Mouse (Mus musculus) hindbrain, embryonic 11.5 days (tissue): ENCODE measurements around the gene Supt20. TPM values are rescaled to one million over a fixed set of nuclear protein-coding genes. Genes with fewer than 3 reads are reported as not detected.
"Not testable (repeated sequence)": the region's sequence is repeated elsewhere in the genome, so short reads cannot be mapped to it uniquely, and the experiment has no call there.

ENCODE experiments used
- ATAC-seq: fragments of 200-750 bp; cut with Nextera tagmentation; 2 replicates; pipeline ENCODE4 v1.8.0; 2017; ENCODE audit warnings: mild to moderate bottlenecking, moderate TSS enrichment, moderate library complexity; ENCODE audit not compliant: low FRiP score
- DNase-seq: peaks from one replicate; pipeline ENCODE4 v3.0.0-alpha.2; 2015; ENCODE audit warnings: low spot score
- H3K27ac ChIP-seq: fragments of 300-500 bp; sonication (generic); 2 replicates; pipeline ENCODE4 v1.5.1; 2014; ENCODE audit warnings: mild to moderate bottlenecking, low read depth, low read length
- H3K27me3 ChIP-seq: fragments of 300-500 bp; sonication (generic); 2 replicates; pipeline ENCODE4 v1.6.1; 2014; ENCODE audit warnings: mild to moderate bottlenecking, low read length, moderate library complexity, mixed read lengths; ENCODE audit not compliant: control insufficient read depth, insufficient read depth
- H3K36me3 ChIP-seq: fragments of 300-500 bp; sonication (generic); 2 replicates; pipeline ENCODE4 v1.6.1; 2014; ENCODE audit warnings: mild to moderate bottlenecking, low read length, moderate library complexity, mixed read lengths; ENCODE audit not compliant: control insufficient read depth, insufficient read depth
- H3K4me1 ChIP-seq: fragments of 300-500 bp; sonication (generic); replicated peaks from 2 replicates; pipeline ENCODE4 v1.6.1; 2014; ENCODE audit warnings: low read length, mixed read lengths; ENCODE audit not compliant: control insufficient read depth, insufficient read depth
- H3K4me2 ChIP-seq: fragments of 300-500 bp; sonication (generic); replicated peaks from 2 replicates; pipeline ENCODE4 v1.6.1; 2014; ENCODE audit warnings: mild to moderate bottlenecking, low read depth, low read length
- H3K4me3 ChIP-seq: fragments of 300-500 bp; sonication (generic); 2 replicates; pipeline ENCODE4 v1.5.1; 2014; ENCODE audit warnings: low read depth, low read length
- H3K9ac ChIP-seq: fragments of 300-500 bp; sonication (generic); 2 replicates; pipeline ENCODE4 v1.6.1; 2014; ENCODE audit warnings: low read depth, low read length
- H3K9me3 ChIP-seq: fragments of 300-500 bp; sonication (generic); 2 replicates; pipeline ENCODE4 v1.6.1; 2016; ENCODE audit warnings: low read length; ENCODE audit not compliant: control insufficient read depth
- WGBS: fragments of 180-500 bp; shearing (Covaris S2); extraction: QIAGEN DNeasy Blood & Tissue Kit; methylation state at CpG from one replicate; pipeline ENCODE4 v1.1.7; 2014; 5-methylcytosine and 5-hydroxymethylcytosine counted together
- polyA plus RNA-seq: library from polyadenylated mRNA; unstranded; fragments of >200 nt; fragmentation: Nextera tagmentation; extraction: Ambion mirVana; gene quantifications from 2 replicates; pipeline ENCODE4 v1.2.1, GENCODE M21; 2014

Gene Supt20
- polyA plus RNA-seq, 1 experiment from 2014 or later = 119 TPM

DNA sequence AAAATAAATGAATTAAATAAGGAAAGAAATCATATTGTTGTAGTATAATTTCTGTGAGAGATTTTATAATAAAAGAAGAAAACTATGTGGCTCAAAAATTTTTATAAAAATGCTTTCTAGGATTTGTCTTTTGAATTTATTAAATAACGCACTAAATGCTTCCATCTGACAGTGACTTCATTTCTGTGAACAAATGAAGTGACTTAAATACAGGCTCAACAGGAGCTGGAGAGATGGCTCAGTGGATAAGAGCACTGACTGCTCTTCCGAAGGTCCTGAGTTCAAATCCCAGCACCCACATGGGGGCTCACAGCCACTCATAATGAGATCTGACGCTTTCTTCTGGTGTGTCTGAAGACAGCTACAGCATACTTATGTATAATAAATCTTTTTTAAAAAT, 7.4 kb upstream of the Supt20 start:
- Histone ChIP-seq H3K4me3 (no peak overlapping the region), H3K27ac (no peak overlapping the region), H3K27me3 (no peaks in the 10 kb centered on the region), H3K9ac (no peak overlapping the region), H3K4me2 (no peak overlapping the region), H3K36me3 (no peaks in the 10 kb centered on the region), H3K9me3 (no peaks in the 10 kb centered on the region), H3K4me1 (no peaks in the 10 kb centered on the region)
- ATAC-seq = no peak
- WGBS = 91% methylated on average over 3 of the region's 3 CpGs
- no peak for DNase-seq

DNA sequence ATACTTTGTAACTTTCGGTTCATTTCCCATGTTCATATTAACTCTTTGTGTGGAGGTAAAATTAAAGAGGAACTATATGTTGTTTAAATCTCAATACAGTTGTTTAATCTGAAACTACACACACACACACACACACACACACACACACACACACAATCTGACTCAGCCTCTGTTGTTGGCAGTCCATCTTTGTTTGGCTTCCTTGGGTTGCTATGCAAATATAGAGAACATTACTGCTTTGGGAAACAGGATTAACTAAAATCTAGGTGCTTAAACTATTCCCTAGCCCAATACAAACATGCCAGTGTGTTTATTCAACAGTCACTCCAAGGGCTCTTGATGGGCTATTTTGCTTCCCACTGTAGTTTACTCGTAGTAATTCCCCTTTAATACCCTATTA, 5.4 kb upstream of the Supt20 start:
- Histone ChIP-seq H3K36me3 (no peaks in the 10 kb centered on the region), H3K9ac (no peak overlapping the region)
- 79% methylated on average over 2 of the region's 2 CpGs for WGBS

DNA sequence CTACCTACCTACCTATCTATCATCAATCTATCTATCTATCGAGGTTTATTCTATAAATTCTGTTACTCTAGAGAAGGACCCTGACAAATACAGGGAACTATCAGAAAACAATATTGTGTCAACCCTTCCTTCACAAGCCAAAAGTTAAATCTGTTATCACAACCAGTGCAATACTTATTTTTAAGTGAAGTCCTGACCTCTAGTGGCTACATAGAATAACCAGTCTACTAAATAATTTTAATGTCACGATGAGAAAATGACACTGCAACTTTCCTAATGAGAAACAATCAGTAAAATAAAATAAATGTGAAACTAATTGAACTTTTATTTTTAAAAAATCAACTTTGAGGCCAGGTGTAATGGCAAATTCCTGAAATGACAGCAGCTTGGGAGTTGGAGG, 3.5 kb upstream of the Supt20 start:
- no peak overlapping the region for H3K27ac ChIP-seq
- no peaks in the 10 kb centered on the region for H3K27me3 ChIP-seq
- H3K4me3 ChIP-seq = no peak overlapping the region
- no peaks in the 10 kb centered on the region for H3K4me1 ChIP-seq
- H3K4me2 ChIP-seq = no peak overlapping the region
- H3K9me3 ChIP-seq = no peaks in the 10 kb centered on the region
- H3K36me3 ChIP-seq = no peaks in the 10 kb centered on the region
- no peak for ATAC-seq
- no peak overlapping the region for H3K9ac ChIP-seq
- WGBS = 49% methylated on average over 2 of the region's 2 CpGs
- DNase-seq = no peak

More for the DNA sequence above, 5.4 kb upstream of the Supt20 start:
- ATAC-seq (no peak), DNase-seq (no peak)
- Histone ChIP-seq H3K27me3 (no peaks in the 10 kb centered on the region), H3K4me1 (no peaks in the 10 kb centered on the region), H3K9me3 (no peaks in the 10 kb centered on the region), H3K4me3 (no peak overlapping the region), H3K27ac (no peak overlapping the region), H3K4me2 (no peak overlapping the region)

DNA sequence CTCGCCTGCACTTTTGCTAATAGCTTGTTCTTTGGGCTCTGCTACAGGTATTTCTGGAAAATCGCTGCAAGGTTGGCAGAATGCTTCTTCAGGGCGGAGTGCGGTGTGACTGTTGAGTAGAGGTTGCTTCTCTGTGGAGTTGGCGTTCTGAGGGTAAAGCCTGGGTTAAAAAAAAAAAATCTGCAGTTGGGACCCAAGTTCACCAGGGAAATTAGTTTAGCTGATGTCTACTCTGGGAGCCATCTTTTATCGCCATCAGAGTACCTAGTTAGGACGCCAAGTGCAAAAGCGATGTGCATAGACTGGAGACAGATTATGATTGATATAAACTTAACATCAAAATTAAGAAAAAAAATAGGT, 429 bp downstream of the Supt20 start:
- Histone ChIP-seq H3K9me3 (no peaks in the 10 kb centered on the region), H3K27ac (0 out of 2 replicates have a peak overlapping the region, but pooled peaks have one; percentile 1), H3K4me2 (peak overlapping the region; percentile 49), H3K9ac (peak overlapping the region; percentile 64), H3K4me3 (peak overlapping the region; percentile 75), H3K27me3 (no peaks in the 10 kb centered on the region), H3K36me3 (no peaks in the 10 kb centered on the region), H3K4me1 (no peaks in the 10 kb centered on the region)
- WGBS = 1% methylated on average over 8 of the region's 8 CpGs
- peak; percentile 15; the same call in 1 of the 2 replicates for ATAC-seq
- no peak for DNase-seq

DNA sequence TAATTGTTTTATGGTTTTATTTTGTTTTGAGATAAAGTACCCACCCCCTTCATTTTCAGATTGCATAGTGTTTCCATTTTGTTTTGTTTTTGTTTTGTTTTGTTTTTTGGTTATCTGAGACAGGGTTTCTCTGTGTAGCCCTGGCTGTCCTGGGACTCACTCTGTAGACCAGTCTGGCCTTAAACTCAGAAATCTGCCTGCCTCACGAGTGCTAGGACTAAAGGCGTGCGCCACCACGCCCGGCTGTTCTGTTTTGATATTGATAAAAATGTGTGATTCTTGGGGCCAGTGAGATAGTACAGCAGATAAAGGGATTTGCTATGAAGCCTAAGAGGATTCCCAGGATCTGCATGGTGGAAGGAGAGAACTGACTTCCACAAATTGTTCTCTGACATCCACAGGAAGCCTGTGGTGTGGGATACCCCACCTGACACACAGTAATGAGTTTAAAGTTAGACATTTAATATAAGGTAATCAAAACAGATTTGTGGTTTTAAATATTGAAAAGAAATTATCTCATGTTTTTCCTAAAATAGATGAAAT, 7.2 kb downstream of the Supt20 start:
- Histone ChIP-seq H3K36me3 (peaks cover 4% of the 10 kb centered on the region; the same call in 1 of the 2 replicates), H3K4me3 (no peak overlapping the region), H3K4me2 (no peak overlapping the region), H3K4me1 (no peaks in the 10 kb centered on the region), H3K9me3 (no peaks in the 10 kb centered on the region), H3K27ac (no peak overlapping the region), H3K9ac (no peak overlapping the region), H3K27me3 (no peaks in the 10 kb centered on the region)
- 81% methylated on average over 5 of the region's 5 CpGs for WGBS
- no peak for DNase-seq
- ATAC-seq = no peak

DNA sequence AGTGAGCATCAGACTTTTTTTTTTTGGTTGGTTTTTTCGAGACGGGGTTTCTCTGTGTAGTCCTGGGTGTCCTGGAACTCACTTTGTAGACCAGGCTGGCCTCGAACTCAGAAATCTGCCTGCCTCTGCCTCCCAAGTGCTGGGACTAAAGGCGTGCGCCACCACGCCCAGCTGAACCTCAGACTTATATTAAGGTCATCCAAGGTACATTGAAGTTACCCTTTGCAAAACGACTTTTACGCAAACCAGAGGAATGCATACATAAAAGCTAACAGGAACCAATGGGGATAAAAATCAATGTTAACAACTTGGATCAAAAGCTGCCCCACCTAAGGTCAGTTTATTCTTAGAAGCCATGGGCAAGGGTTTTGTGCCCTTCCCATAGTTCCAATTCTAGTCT, 11.5 kb downstream of the Supt20 start:
- not testable (repeated sequence) for H3K27ac ChIP-seq, ATAC-seq, H3K9me3 ChIP-seq, H3K9ac ChIP-seq, H3K36me3 ChIP-seq, H3K4me3 ChIP-seq, DNase-seq, H3K4me1 ChIP-seq, H3K4me2 ChIP-seq, H3K27me3 ChIP-seq
- 98% methylated on average over 8 of the region's 8 CpGs for WGBS

DNA sequence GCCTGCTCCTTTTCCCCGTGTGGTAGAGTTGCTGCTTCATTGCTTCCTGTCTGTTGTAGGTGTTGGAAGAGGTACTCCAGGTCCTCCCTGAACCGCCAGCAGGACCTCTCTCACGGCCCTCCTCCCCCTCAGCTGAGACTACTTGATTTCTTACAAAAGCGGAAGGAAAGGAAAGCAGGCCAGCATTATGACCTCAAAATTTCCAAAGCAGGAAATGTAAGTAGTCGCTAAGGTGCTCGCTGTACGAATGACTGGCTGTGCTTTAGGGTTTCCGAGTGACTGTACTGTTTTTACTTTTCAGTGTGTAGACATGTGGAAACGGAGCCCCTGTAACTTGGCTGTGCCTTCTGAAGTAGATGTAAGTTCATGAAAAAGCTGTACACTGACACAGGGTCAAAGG, 16.4 kb downstream of the Supt20 start:
- Histone ChIP-seq H3K9me3 (no peaks in the 10 kb centered on the region), H3K36me3 (0 out of 2 replicates have a peak, but pooled peaks cover 5% of the 10 kb centered on the region), H3K27ac (no peak overlapping the region), H3K4me1 (no peaks in the 10 kb centered on the region), H3K4me3 (no peak overlapping the region), H3K9ac (no peak overlapping the region), H3K4me2 (no peak overlapping the region), H3K27me3 (no peaks in the 10 kb centered on the region)
- WGBS = 91% methylated on average over 9 of the region's 9 CpGs
- ATAC-seq (no peak), DNase-seq (no peak)

DNA sequence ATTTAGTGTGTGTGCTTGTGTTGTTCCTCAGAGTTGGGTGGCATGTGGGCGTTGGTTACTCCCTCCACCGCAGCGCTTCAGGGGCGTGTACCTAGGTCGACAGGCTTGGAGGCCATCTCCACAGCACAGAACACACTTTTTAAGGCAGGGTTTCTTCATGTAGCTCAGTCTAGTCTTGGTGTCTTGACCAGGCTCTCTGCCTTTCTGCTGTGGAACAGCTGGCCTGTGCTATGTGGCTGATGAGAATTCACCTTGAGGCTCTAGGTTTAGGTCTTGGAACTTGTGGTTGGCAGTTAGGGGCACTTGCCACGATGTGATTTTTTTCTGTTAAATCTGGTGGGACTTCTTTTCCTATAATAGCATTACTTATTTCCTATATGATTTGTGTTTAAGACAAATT, 21.6 kb downstream of the Supt20 start, which contains the start of gene Gm21958:
Gene Gm21958, minus strand, starts transcription at position 101 of the 400 bp plus-strand sequence.
- no peak for ATAC-seq
- Histone ChIP-seq H3K4me3 (no peak within 1 kb of the TSS), H3K27me3 (no peaks in the 10 kb centered on the region), H3K4me1 (no peaks in the 10 kb centered on the region), H3K9me3 (no peaks in the 10 kb centered on the region), H3K9ac (no peak within 1 kb of the TSS), H3K36me3 (peaks cover 7% of the 10 kb centered on the region; the same call in 1 of the 2 replicates), H3K27ac (no peak within 1 kb of the TSS), H3K4me2 (no peak within 1 kb of the TSS)
- no peak for DNase-seq
- 94% methylated on average over 6 of the region's 6 CpGs for WGBS

DNA sequence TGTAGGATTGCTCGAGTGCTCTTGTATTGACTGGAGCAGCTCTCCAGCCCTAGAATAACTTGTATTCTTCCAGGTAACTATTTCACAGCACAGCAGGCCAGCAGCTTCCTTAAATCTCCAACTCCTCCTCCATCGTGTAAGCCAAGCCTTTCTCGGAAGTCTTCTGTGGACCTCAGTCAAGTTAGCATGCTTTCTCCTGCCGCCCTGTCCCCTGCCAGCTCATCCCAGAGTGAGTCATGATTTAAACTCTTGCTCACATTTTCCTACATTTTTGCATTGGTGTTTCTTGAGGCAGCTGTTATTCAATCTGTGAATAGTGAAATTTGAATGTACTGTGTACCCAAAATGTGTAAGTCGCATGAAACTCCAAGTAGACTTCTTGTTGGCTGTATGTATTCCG, 22.9 kb downstream of the Supt20 start:
- Histone ChIP-seq H3K9me3 (no peaks in the 10 kb centered on the region), H3K9ac (no peak overlapping the region), H3K4me3 (no peak overlapping the region), H3K4me2 (no peak overlapping the region), H3K27me3 (no peaks in the 10 kb centered on the region), H3K36me3 (peaks cover 7% of the 10 kb centered on the region; the same call in 1 of the 2 replicates), H3K27ac (no peak overlapping the region), H3K4me1 (no peaks in the 10 kb centered on the region)
- no peak for DNase-seq
- WGBS = 94% methylated on average over 6 of the region's 6 CpGs
- no peak for ATAC-seq
